Mouse (Mus musculus): ENCODE results near the gene Rab43.
"Not testable (repeated sequence)": the region's sequence is repeated elsewhere in the genome, so short reads cannot be mapped to it uniquely, and the experiment has no call there.

Rab43 gene

DNA sequence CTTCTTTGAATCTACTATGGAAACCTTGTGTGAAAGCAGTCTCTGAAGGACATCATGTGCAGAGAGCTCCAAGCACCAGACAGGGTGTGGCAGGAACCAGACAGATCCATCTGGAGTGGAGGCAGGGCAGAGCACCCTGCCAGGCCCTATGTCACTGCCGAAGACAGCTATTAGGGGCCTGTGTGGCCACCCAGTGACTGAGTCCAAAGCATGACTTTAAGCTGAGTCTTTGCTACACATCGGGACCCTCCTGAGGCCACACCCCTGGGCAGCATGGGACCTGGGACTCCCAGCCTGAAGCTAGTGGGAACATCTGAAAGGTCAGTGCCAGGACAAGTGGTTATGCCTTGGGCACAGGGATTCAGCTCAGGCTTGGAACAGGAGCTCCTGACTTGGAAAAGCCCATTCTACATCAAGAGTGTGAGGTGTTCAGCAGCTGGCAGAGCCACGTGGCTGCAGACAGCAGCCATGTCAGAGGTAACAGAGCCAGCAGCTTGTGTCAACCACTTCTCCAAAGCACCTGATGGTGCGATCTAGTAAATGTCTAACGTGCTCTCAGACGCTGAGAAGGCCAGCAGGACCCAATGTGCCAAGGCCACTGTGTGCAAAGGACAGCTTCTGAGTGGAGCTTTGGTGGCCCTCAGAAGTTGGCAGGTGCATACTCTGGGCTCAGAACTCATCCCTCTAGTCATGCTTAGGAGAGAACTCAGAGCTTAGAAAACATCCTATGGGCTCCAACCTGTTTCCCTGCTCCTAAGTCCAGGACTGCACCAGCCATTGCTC, 24.7 kb downstream of the Rab43 start:
- in situ Hi-C loops (cut with MboI), result no loop called here

DNA sequence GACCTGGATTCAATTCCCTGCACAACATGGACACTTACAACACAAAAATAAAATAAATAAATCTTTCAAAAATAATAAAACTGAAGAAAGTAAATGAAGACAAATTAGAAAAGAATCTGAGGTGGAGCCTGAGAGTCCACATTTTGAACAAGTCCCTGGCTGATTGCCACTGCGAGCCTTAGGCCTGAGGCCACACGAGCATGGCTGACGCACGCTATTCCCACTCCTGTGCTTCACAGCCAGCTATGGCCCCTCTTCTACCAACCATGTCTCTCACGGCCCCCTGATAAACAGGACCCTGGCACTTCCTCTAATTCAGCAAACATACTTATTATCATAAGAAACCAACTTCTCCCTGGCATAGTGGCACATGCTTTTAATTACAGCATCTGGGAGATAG, 25.3 kb downstream of the Rab43 start:
- in situ Hi-C loops (cut with MboI), result no loop called here

DNA sequence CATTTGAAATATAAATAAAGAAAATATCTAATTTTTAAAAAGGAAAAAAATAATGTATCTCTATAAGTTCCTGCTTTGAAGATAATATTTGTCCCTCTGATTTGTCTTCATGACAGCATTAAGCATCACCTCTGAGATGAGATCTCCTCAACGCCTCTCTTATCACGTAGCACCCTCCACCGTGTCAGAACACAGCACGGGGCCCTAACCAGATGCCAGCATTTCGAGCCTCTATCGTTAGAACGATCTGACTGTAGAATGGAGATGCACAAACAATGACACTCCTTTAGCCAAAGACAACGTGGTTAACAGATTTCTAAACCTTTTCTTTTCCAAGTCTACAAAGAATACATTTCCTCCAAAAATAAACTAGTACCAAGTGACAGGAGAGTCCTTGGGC, 27.9 kb downstream of the Rab43 start:
- in situ Hi-C loops (cut with MboI), result no loop called here

DNA sequence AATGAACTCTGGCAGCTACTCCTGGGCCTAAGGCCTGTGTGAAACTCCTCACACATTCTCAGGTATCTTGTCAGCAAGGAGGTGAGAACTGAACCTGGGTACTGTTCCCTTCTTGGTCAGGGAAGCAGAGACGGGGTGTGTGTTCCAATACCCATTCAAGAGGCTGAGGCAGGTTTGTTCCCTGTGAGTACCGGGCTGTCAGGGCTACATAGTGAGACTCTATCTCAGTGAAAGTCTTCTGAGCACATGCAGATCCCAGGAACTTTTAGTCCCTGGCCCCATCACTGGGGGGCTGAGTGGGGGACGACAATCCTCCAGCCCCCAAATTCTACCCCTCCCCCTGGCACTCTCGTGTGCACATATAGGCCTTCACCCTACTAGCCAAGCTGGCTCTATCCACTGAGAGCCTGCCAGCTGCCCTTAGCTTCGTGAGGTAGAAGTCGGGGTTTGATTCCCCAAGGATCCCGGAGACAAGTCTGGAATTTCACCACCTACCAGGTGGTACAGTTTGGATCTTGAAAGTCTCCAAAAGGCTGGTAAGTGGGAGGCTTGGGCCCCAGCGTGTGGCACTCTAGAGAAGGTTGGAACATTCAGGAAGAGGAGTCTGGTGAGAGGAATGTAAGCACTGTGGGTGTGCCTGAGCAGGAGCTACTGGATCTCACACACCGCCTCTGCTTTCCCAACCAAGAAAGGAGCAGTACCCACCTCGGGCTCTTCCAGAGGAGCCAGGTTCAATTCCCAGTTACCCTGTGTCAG, 31.2 kb downstream of the Rab43 start:
- in situ Hi-C loops (cut with MboI), result no loop called here

DNA sequence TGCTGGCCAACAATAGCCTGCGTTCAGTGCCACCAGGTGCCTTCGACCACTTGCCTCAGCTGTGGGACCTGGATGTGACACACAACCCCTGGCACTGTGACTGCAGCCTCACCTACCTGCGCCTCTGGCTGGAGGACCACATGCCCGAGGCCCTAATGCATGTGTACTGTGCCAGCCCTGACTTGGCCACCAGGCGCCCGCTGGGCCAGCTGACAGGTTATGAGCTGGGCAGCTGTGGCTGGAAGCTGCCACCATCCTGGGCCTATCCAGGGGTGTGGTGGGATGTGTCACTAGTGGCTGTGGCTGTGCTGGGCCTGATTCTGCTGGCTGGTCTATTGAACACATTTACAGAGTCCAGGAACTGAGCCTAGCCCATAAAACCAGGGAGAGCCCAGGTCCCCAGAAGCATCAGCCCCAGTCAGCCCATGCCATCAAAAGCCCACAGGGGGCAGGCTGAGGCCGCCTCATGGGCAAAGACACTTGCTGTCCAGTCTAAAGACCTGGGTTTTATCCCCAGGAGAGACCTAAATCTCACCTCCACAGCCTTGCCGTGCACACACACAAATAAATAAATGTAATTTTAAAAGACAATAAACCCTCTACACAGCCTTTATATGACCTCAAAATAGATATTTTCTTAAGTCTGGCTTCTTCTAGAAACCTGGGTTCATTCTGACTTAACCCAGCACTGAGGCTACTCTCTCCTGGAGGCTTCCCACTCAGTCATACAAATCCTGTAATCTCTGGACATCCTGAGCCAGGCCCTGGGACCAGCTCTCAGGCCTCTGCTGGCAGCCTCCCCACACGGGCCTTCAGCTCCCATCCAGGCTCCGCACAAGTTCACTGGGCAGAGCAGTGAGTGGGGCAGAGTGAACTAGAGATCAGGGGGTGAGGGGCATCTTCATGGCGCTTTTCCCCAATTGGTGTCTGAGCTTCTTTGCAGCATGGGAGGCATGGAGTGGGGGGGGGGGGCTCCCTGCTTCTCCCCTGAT, 32.5 kb downstream of the Rab43 start:
- in situ Hi-C loops (cut with MboI), result no loop called here

DNA sequence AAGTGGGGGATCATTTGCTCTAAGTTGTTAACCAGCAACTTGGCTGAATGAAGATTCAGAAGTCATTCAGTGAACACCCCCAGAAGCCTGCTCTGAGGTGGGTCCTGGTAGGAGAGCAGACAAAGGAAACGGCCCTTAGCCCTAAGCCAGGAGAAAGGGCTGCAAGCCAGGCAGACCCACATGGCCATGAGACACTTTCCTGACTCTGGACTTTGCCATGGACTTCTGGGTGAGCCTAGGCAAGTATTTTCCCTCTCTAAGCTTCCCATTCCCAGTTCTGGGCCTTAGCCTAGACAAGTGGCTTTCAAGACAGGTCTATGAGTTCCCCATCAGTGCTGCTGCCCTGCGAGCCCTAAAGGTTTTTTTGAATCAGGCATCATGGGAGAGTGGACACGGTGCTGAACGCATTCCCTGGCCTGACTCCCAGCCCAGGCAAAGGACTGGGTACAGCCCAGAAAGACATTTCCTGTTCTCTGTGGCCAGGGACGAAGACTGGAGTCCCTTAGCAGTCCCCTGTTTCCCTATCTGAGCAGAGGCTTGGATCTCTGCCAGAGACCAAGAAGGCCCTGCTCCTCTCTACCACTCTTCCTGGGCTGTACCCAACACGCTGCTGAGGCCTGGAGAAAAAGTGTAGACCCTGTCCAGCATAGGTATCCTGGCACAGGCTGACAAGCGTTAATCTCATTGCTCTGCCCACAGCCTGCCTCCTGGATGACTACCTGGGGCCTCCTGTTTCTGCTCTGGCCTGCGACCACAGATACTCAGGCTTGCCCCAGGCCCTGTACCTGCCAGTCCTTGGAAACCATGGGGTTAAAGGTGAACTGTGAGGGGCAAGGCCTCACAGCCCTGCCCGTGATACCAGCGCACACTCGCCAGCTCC, 33.4 kb downstream of the Rab43 start:
- in situ Hi-C loops (cut with MboI), result no loop called here

DNA sequence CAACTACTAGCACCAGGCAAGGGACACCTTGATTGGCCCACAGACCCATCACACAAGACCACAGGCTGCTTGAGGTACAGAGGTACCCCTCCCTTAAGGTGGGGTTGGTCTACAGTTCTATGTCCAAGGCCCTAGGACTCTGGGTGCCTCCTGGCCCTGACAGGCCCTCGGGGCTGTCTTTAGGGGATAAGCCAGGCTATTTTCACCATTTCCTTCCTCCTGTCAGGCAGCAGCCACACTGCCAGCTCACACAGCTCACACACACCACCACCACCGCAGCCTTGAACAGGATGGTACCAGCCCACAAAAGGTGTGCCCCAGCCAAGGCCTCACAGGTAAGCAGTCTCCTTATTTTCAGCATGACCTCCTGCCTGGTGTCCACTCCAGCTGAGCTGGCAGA, 34.1 kb downstream of the Rab43 start, which contains the start of gene Gp9:
Gene Gp9 (plus strand): TSS at position 231 of the 400 bp plus-strand sequence.
- in situ Hi-C loops (cut with MboI), result no loop called here

DNA sequence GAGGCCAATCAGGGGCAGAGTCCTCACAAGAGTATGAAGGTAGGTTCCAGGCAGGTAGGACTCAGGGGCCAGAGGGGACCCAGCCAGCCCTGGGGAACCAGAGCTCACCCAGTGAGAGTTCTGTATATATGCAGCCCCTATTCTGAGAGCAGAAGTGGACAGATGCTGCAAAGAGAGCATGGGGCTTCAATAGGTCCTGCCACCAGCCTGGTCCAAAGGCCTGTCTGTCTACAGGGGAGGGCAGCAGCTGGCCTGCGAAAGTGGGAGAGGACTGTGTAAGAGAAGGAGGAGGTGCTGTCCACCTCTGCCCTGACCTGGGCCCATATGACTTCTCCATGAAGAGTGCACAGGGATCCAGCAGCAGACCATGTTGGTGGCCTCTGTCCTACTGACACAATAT, 35.3 kb downstream of the Rab43 start:
- in situ Hi-C loops (cut with MboI), result no loop called here

DNA sequence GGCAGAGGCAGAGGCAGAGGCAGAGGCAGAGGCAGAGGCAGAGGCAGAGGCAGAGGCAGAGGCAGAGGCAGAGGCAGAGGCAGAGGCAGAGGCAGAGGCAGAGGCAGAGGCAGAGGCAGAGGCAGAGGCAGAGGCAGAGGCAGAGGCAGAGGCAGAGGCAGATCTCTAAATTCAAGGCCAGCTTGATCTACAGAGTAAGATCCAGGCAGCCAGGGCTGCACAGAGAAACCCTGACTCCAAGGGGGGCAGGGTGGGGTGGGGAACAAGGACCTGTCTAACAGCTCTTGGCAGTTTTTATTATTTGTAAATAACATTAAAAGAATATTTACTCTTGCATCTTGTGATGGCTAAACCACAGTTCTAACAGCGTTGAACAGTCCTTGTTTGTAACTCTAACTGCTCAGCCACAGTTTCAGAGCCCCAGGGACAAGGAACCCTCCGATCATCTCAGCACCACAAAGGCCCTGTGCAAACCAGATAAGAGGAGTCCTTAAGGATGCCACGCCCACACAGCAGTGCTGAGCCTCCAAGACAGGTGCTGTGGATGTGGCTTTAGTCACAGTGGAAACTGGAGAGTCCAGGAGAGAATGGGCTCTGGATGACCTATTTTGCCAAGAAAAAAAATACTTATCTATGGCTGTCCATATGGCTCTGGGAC, 36.2 kb downstream of the Rab43 start:
- in situ Hi-C loops (cut with MboI), result no loop called here

DNA sequence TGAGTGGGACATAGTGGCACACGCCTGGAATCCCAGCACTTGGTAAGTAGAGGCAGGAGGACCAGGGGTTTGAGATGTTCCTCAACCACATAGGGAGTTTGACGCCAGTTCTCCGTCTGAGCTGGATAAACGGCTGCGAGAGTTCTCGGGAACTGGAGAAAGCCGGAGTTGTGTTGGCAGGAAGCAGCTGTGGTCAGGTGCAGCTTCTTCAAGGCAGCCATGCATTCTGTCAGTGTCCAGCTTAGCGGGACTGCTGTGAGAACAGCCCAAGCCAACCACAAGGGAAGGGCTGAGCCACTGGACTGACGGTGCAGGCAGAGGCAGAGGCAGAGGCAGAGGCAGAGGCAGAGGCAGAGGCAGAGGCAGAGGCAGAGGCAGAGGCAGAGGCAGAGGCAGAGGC, 37.1 kb downstream of the Rab43 start:
- in situ Hi-C loops (cut with MboI), result no loop called here

DNA sequence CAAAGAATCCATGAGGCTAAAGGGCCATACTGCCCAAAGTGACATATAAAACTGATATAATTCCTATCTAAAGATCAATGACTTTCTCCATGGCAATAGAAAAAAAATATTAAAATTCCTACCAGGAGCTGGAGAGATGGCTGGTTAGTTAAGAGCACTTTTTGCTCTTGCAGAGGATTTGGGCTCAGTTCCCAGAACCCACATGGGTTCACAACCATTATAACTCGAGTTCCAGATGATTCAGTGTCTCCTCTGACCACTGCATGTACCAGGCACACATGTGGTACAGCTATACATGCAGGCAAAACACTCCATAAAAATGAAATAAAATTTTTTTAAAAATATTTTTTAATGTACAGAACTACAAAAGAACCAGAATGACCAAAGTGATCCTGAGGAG, 37.5 kb downstream of the Rab43 start:
- in situ Hi-C loops (cut with MboI), result no loop called here

DNA sequence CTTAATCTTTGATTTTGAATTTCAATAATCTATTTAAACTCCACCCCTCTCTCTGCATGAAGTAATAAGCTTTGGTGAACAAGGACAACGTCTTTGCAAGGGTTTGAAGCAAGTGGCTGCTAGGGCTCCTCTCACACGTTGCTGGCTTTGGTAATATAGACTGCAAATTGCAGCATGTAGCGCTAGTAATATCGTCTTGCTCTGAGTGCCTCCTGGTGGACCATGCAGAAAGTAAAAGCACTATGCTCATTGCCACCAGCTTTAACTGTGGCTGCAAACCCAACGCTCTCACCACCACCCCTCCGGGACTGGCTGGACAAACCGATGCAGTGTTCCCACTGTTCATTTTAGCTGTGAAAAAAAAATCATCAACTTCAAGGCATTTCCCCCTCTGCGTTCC, 41.3 kb downstream of the Rab43 start:
- in situ Hi-C loops (cut with MboI), result no loop called here

DNA sequence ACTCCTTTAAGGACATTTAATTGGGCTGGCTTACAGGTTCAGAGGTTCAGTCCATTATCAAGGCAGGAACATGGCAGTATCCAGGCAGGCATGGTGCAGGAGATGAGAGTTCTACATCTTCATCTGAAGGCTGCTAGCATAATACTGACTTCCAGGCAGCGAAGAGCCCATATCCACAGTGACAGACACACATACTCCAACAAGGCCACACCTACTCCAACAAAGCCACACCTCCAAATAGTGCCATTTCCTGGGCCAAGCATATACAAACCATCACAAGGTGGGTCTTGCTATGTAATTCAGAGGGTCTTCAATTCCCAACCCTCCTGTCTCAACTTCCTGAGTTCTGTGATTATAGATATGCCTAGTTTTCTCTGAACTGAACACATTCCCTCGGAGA, 47.7 kb downstream of the Rab43 start:
- in situ Hi-C loops (cut with MboI), result not testable (repeated sequence)

DNA sequence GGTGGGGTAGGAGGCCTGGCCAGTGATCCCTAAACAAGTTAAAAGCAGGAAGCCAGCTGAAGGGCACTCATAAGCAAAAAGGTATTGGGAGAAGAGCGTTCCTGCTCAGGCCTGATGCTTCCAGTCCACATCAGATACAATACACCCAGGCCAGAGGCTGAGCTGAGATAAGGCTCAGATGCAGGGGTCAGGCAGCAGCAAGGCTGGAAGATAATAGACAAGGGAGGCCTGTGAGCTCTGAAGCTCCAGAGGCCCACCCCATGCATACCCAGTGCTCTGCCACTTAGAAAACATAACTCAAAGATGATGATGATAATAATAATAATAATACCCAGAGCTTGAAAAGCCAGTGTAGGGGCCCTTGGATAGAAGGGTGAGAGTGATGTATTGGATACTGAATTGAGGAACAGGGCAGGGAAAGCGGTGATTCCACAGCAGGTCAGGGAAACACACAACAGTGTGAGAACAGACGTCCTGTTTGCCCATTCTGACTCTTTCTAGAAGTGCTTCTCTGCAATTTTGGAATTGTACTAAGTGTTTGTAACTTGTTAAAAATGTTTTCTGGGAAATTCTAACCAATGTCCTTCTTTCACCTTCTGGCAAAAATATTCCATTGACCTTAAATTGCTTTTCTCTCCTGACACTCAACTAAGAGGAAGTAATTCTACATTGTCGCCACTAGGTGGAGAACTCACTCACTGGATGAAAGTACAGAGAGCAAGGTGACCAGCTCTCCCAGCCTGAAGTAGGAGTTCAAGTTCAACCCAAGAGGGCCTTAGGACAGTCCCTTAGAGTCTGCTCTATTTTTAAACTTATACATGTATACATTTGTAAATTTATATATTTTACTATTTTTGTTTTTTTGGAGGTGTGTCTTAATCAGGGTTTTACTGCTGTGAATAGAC, 48.3 kb downstream of the Rab43 start:
- in situ Hi-C loops (cut with MboI), result no loop called here

DNA sequence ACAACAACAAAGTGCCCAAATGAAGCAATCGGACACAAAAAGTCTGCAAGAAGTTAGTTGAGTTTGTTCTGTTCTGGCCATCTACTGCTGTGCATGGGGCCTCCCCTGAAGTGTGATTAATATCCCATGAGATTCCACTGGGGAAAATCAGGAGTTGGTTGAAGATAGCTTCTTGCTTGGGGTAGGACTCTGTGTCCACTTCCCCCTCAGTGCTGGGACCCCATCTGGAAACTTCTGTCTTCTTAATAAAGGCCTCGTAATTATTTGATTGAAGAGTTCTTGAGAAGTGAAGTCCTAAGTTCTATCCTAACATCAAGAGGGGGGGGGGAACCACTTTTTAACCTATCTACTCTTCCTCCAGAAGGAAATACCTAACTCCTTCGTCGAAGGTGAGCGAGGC, 49.8 kb downstream of the Rab43 start:
- in situ Hi-C loops (cut with MboI), result no loop called here

DNA sequence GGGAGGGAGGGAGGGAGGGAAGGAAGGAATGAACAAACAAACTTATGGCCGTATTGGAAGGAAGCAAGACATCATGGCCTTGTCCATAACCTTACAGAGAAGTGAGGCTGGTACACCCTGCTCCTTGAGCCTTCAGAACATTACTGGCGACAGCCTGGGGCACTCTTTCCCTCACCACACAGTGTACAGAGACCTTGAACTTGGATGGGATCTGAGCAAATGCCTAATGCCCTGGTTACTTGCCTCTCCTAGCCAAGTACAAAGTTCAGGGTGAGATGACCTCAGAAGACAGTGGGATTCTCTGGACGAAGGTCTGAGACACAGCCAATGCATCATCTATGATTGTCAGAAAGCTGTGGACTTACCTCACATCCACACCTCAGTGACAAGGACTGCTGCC, 52.1 kb downstream of the Rab43 start:
- in situ Hi-C loops (cut with MboI), result no loop called here

DNA sequence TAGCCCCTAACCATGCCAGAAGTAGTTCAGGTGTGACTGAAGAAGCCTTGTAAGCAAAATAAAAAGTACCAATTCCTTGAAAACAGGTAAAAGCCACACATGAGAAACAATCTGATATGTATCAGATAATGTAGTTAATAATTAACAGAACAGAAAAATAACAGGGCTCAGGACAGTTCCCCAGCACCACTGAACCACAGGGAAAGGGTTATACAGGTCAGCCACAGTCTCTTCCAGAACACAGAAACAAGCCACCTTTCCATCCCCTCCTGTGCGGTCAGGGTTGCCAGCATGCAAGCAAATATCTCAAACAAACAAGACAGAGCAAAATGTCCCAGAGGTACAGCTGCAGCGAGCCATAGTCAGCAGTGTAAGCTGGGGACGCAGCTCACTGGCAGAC, 52.6 kb downstream of the Rab43 start:
- in situ Hi-C loops (cut with MboI), result no loop called here

DNA sequence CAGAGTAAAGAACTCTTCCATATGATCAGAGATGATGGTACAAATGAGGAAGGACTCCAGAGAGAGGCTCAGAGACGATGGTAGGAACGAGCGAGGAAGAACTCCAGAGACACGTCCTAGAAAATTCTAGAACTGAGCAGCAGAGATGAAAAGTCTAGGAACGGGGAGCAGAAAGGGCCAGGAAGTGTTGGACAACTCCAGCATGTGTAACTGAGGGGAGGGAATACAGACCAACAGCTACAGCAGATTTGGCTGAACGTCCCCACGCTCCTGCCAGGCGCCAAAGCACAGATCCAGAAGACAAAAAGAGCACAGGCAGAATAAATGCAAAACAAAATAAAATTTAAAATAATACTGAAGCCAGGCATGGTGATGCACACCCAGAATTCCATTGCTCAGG, 55.1 kb downstream of the Rab43 start:
- in situ Hi-C loops (cut with MboI), result no loop called here

DNA sequence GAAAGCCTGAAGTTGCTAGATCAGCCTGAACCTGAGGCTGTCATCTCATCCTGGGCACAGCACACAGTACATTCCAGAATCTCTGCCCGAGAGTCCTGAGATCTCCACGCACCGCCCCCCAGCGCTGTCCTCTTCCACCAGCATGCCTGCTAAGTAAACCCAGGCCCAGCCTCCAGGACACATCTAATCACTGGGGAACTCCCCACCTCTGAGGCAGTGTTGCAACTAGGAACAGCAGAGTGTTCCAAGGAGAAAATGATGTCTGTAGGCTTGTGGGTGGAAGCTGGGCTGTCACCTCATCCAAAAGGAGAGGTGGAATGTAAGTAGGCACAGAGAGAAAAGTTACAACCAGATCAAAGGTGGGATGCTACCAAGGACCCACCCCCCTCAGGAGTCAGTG, 56.8 kb downstream of the Rab43 start:
- in situ Hi-C loops (cut with MboI), result no loop called here

DNA sequence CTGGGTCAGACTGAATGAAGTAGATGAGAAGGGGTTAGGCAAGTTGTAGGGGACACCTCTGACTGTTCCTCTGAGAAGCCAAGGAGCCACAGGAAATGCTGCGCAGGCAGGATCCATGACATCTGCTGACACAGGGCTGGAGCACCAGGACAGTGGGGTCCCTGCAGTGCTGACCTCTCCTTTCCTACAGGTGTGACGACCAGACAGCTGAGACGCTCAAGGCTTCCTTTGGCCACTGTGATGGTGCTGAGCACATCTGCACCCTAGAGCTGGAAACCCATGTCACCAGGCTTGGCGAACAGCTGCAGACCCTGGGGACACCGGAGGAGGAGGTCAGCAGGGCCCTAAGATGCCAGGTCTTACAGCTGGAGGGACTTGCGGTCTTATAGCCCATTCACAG, 60.4 kb downstream of the Rab43 start:
- in situ Hi-C loops (cut with MboI), result no loop called here

Measured in mature B cell (primary cell).